Mouse (Mus musculus): ENCODE data around the gene Zmat5.

DNA sequence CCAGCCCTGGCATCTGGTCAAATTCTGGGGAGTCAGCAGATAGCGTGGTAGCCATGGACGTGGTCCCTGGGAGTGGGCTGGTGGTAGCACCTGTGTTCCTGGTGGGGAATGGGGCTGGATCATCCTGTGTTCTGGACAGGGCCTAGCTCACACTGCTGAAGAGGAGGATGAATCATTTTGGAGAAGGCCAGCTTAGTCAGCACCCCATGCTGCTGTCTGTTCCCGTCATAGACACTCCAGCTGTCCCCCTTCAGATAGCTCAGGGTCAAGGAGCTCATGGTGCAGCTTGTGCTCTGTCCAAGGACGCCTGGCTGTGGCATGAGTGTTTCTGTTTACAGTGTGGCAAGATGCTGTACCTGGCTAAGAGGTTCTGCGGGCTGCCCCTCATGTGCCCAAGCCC lies 14.1 kb downstream of the Zmat5 start:
- TF ChIP-seq CTCF (IDR thresholded peaks at IDR 0.05; ENCODE audit: low read depth), result no peak
- no peak for TF ChIP-seq EP300 (IDR thresholded peaks at IDR 0.05; ENCODE audit: low read depth)
